Mouse (Mus musculus) cerebellum, postnatal 14 days (tissue): ENCODE data around the gene Otulin.

Source experiments
- DNase-seq, 2 experiments: peaks; one replicate each; pipeline ENCODE4 v3.0.0; 2021; ENCODE audit warnings: mixed read lengths in 2 of 2

Otulin gene

GRCm38 (mm10) chr15:27548110-27548509, 82.4 kb downstream of the Otulin start:
- DNase-seq, result no peak

GRCm38 (mm10) chr15:27545203-27545602, 85.3 kb downstream of the Otulin start:
- no peak for DNase-seq

- peak in 1 of 2 experiments; percentile 22 for DNase-seq
Observed at GRCm38 (mm10) chr15:27539745-27540144, 90.7 kb downstream of the Otulin start.

GRCm38 (mm10) chr15:27537519-27538223, 92.8 kb downstream of the Otulin start:
- DNase-seq, result no peak

GRCm38 (mm10) chr15:27536771-27537170, 93.7 kb downstream of the Otulin start:
- no peak for DNase-seq

- no peak for DNase-seq
Observed at GRCm38 (mm10) chr15:27536186-27536585, 94.3 kb downstream of the Otulin start.

GRCm38 (mm10) chr15:27535681-27536080, 94.8 kb downstream of the Otulin start:
- DNase-seq, result no peak

- no peak for DNase-seq
Observed at GRCm38 (mm10) chr15:27533036-27533435, 97.5 kb downstream of the Otulin start.

- DNase-seq, result no peak
Observed at GRCm38 (mm10) chr15:27530023-27530422, 100.5 kb downstream of the Otulin start.

- DNase-seq, result no peak
Observed at GRCm38 (mm10) chr15:27528896-27529295, 101.6 kb downstream of the Otulin start.

GRCm38 (mm10) chr15:27525233-27526005, 105.1 kb downstream of the Otulin start:
- no peak for DNase-seq

- DNase-seq, result no peak
Observed at GRCm38 (mm10) chr15:27519857-27520256, 110.6 kb downstream of the Otulin start.

GRCm38 (mm10) chr15:27518026-27518425, 112.5 kb downstream of the Otulin start:
- no peak for DNase-seq

GRCm38 (mm10) chr15:27516927-27517326, 113.6 kb downstream of the Otulin start:
- DNase-seq, result no peak

GRCm38 (mm10) chr15:27508982-27509381, 121.5 kb downstream of the Otulin start:
- peak; percentile 56 to 67 for DNase-seq

GRCm38 (mm10) chr15:27508169-27508568, 122.3 kb downstream of the Otulin start:
- no peak for DNase-seq

- no peak for DNase-seq
Observed at GRCm38 (mm10) chr15:27506893-27507596, 123.4 kb downstream of the Otulin start.

- no peak for DNase-seq
Observed at GRCm38 (mm10) chr15:27506127-27506886, 124.2 kb downstream of the Otulin start.

- DNase-seq, result peak in 1 of 2 experiments; percentile 11
Observed at GRCm38 (mm10) chr15:27503801-27504730, 126.4 kb downstream of the Otulin start.

- DNase-seq, result peak; percentile 52
Observed at GRCm38 (mm10) chr15:27503221-27503620, 127.3 kb downstream of the Otulin start.

- DNase-seq, result no peak
Observed at GRCm38 (mm10) chr15:27502338-27502737, 128.2 kb downstream of the Otulin start.

GRCm38 (mm10) chr15:27500390-27500789, 130.1 kb downstream of the Otulin start:
- DNase-seq, result no peak
